Mouse (Mus musculus) ES-E14 (cell line): ENCODE measurements around the gene Insr.

Source experiments
- MAFK ChIP-seq: IDR thresholded peaks from 2 replicates; pipeline ENCODE4 v1.6.1; 2014; ENCODE audit warnings: mild to moderate bottlenecking, low read depth, low read length, inconsistent platforms; ENCODE audit not compliant: insufficient read depth
- ZC3H11A ChIP-seq: IDR thresholded peaks from 2 replicates; pipeline ENCODE4 v1.6.1; 2012; ENCODE audit warnings: low read depth, mild to moderate bottlenecking, inconsistent platforms, low read length, borderline replicate concordance

- TF ChIP-seq ZC3H11A = no peak
- TF ChIP-seq MAFK = no peak
These were observed 62.8 kb downstream of the Insr start for GRCm38 (mm10) chr8:3216541-3217092.
